ENCODE assay signal across 8 mouse cellular contexts in genomic region chr12:100897736-100898650, GRCm38 (mm10). TPM values are rescaled to one million over a fixed set of nuclear protein-coding genes. Genes with fewer than 3 reads are reported as not detected.
DNase-seq lines count a peak whose midpoint lies in the region; ATAC-seq and TF ChIP-seq lines count a peak whose summit lies in the region.
"Had no signal": no experiment of that assay in that cellular context is flagged by ENCODE, and none has a peak within 500 bp of the region (broad histone marks: within the 10 kb centered on the region; RNA-seq: fewer than 3 reads in every experiment).

No protein-coding gene starts in this region.

- no peak for ATAC-seq in neural tube, embryonic 11.5 days (ENCODE audit: insufficient read depth, low FRiP score, low TSS enrichment)
- no peak for ATAC-seq in embryonic facial prominence, embryonic 11.5 days (replicated peaks; ENCODE audit: insufficient number of reproducible peaks, low FRiP score, low TSS enrichment, low read depth)
- no peak; the same call in 1 of the 2 replicates for ATAC-seq in limb, embryonic 14.5 days (ENCODE audit: low FRiP score, low read depth)
- no peak for ATAC-seq in stomach, postnatal 0 days (ENCODE audit: low FRiP score, low TSS enrichment)

- peaks cover 3% of the 10 kb centered on the region for H3K4me1 ChIP-seq in neural tube, embryonic 11.5 days (ENCODE audit: control insufficient read depth, insufficient read depth, low read length)
- peaks cover 6% of the 10 kb centered on the region; the same call in 1 of the 2 replicates for H3K4me1 ChIP-seq in embryonic facial prominence, embryonic 11.5 days (ENCODE audit: control insufficient read depth, insufficient read depth, low read length)
- peaks cover 18% of the 10 kb centered on the region for H3K4me1 ChIP-seq in limb, embryonic 14.5 days (ENCODE audit: control insufficient read depth, insufficient read depth, low read length)
- H3K4me1 ChIP-seq in stomach, postnatal 0 days (replicated peaks; ENCODE audit: control insufficient read depth, insufficient read depth) = no peaks in the 10 kb centered on the region

- no peak for TF ChIP-seq POLR2A in limb, embryonic 14.5 days (IDR thresholded peaks at IDR 0.05; ENCODE audit: borderline replicate concordance, extremely low read depth, insufficient read depth, insufficient read length)

- H3K4me3 ChIP-seq in neural tube, embryonic 11.5 days (ENCODE audit: low read depth, low read length) = no peak overlapping the region
- H3K4me3 ChIP-seq in embryonic facial prominence, embryonic 11.5 days (ENCODE audit: low read depth, low read length) = no peak overlapping the region
- peak overlapping the region; percentile 35; the same call in 1 of the 2 replicates for H3K4me3 ChIP-seq in limb, embryonic 14.5 days (replicated peaks; ENCODE audit: low read length)
- peak overlapping the region; percentile 26; the same call in 1 of the 2 replicates for H3K4me3 ChIP-seq in stomach, postnatal 0 days (ENCODE audit: low read depth, low read length)

- no peaks in the 10 kb centered on the region for H3K36me3 ChIP-seq in neural tube, embryonic 11.5 days (ENCODE audit: control insufficient read depth, insufficient read depth, low read length)
- H3K36me3 ChIP-seq in embryonic facial prominence, embryonic 11.5 days (replicated peaks; ENCODE audit: control insufficient read depth, insufficient read depth, low read depth, low read length) = no peaks in the 10 kb centered on the region
- no peaks in the 10 kb centered on the region for H3K36me3 ChIP-seq in limb, embryonic 14.5 days (ENCODE audit: control insufficient read depth, insufficient read depth, low read length)
- H3K36me3 ChIP-seq in stomach, postnatal 0 days (ENCODE audit: control insufficient read depth, insufficient read depth, low read length) = no peaks in the 10 kb centered on the region

- peaks cover 23% of the 10 kb centered on the region for H3K27me3 ChIP-seq in neural tube, embryonic 11.5 days (ENCODE audit: control insufficient read depth, insufficient read depth, low read length)
- H3K27me3 ChIP-seq in embryonic facial prominence, embryonic 11.5 days (ENCODE audit: control insufficient read depth, insufficient read depth, low read length) = peaks cover 21% of the 10 kb centered on the region
- H3K27me3 ChIP-seq in limb, embryonic 14.5 days (ENCODE audit: control insufficient read depth, insufficient read depth, low read length) = peaks cover 23% of the 10 kb centered on the region
- peaks cover 5% of the 10 kb centered on the region; the same call in 1 of the 2 replicates for H3K27me3 ChIP-seq in stomach, postnatal 0 days (ENCODE audit: control insufficient read depth, insufficient read depth, low read length)

- no peak for DNase-seq in neural tube, embryonic 11.5 days (ENCODE audit: low spot score)
- DNase-seq in neural tube, embryonic 10.5 days (ENCODE audit: extremely low spot score, low spot score) = no peak
- no peak for DNase-seq in embryonic facial prominence, embryonic 11.5 days (ENCODE audit: low spot score)
- no peak for DNase-seq in limb, embryonic 14.5 days (ENCODE audit: low spot score)
- no peak for DNase-seq in stomach, postnatal 0 days (ENCODE audit: low spot score)
- no peak for DNase-seq in lung, postnatal 14 days
- DNase-seq in kidney, adult 9 months = no peak
- DNase-seq: adrenal gland, adult 2 months had no signal

- no peak overlapping the region for H3K27ac ChIP-seq in neural tube, embryonic 11.5 days (ENCODE audit: low read depth, low read length)
- no peak overlapping the region for H3K27ac ChIP-seq in embryonic facial prominence, embryonic 11.5 days (replicated peaks; ENCODE audit: low read depth, low read length)
- H3K27ac ChIP-seq in limb, embryonic 14.5 days (replicated peaks; ENCODE audit: low read depth, low read length) = no peak overlapping the region
- H3K27ac ChIP-seq in stomach, postnatal 0 days (replicated peaks) = no peak overlapping the region

- WGBS in neural tube, embryonic 11.5 days = 19% methylated on average over 12 of the region's 12 CpGs
- 28% methylated on average over 12 of the region's 12 CpGs for WGBS in embryonic facial prominence, embryonic 11.5 days
- 22% methylated on average over 12 of the region's 12 CpGs for WGBS in limb, embryonic 14.5 days
- WGBS in stomach, postnatal 0 days = 34% methylated on average over 12 of the region's 12 CpGs

- H3K4me2 ChIP-seq in neural tube, embryonic 11.5 days (ENCODE audit: low read depth) = peak overlapping the region; percentile 57; the same call in 1 of the 2 replicates
- H3K4me2 ChIP-seq in embryonic facial prominence, embryonic 11.5 days (ENCODE audit: low read depth, low read length) = peak overlapping the region; percentile 68
- peak overlapping the region; percentile 58 for H3K4me2 ChIP-seq in limb, embryonic 14.5 days (replicated peaks; ENCODE audit: low read depth, low read length, severe bottlenecking)
- H3K4me2 ChIP-seq in stomach, postnatal 0 days (replicated peaks; ENCODE audit: low read depth) = no peak overlapping the region

- TF ChIP-seq CTCF in stomach, postnatal 0 days (IDR thresholded peaks at IDR 0.05; ENCODE audit: low read depth) = no peak

- H3K9me3 ChIP-seq in neural tube, embryonic 11.5 days (ENCODE audit: control insufficient read depth, low read length) = no peaks in the 10 kb centered on the region
- H3K9me3 ChIP-seq in embryonic facial prominence, embryonic 11.5 days (replicated peaks; ENCODE audit: control insufficient read depth, low read length) = no peaks in the 10 kb centered on the region
- H3K9me3 ChIP-seq in limb, embryonic 14.5 days (ENCODE audit: control insufficient read depth, low read length) = no peaks in the 10 kb centered on the region
- H3K9me3 ChIP-seq in stomach, postnatal 0 days (ENCODE audit: control insufficient read depth, low read length) = no peaks in the 10 kb centered on the region

- H3K9ac ChIP-seq in neural tube, embryonic 11.5 days (ENCODE audit: low read length) = no peak overlapping the region
- no peak overlapping the region for H3K9ac ChIP-seq in embryonic facial prominence, embryonic 11.5 days (replicated peaks; ENCODE audit: low read length)
- no peak overlapping the region for H3K9ac ChIP-seq in limb, embryonic 14.5 days (ENCODE audit: low read depth, low read length, severe bottlenecking)
- H3K9ac ChIP-seq in stomach, postnatal 0 days (ENCODE audit: low read length) = no peak overlapping the region

- TF ChIP-seq EP300 in stomach, postnatal 0 days (optimal IDR thresholded peaks at IDR 0.05) = no peak

RNA-seq across cellular contexts. Expression of gene Gpr68, which starts 10.0 kb away (rescaled TPM):
- 0.22 and 0.64 TPM in 2 replicates for polyA plus RNA-seq in neural tube, embryonic 11.5 days (2014; fragmentation: Nextera tagmentation; extraction: Ambion mirVana)
- 0.07 and 0.08 TPM in 2 replicates for polyA plus RNA-seq in embryonic facial prominence, embryonic 11.5 days (2014; fragmentation: Nextera tagmentation; extraction: Ambion mirVana)
- polyA plus RNA-seq in limb, embryonic 14.5 days (2012; rRNA removed) = 0.79 and 1.0 TPM in 2 replicates
- 0.19 and 0.40 TPM in 2 replicates for polyA plus RNA-seq in limb, embryonic 14.5 days (2014; fragmentation: Nextera tagmentation; extraction: Ambion mirVana)
- polyA plus RNA-seq in stomach, postnatal 0 days (2015; fragmentation: Nextera tagmentation; extraction: Ambion mirVana) = 0.44 and 0.48 TPM in 2 replicates

Comparison
In these comparisons a context has a peak if more than half of its experiments do, and no peak if none do; other contexts are left out.
1. H3K4me3 ChIP-seq: peak in limb, embryonic 14.5 days (single experiment) and stomach, postnatal 0 days (single experiment); none in neural tube, embryonic 11.5 days (single experiment) and embryonic facial prominence, embryonic 11.5 days (single experiment).